Mouse (Mus musculus): Measurements from ENCODE around the gene Nsf.

GRCm38 (mm10) chr11:103883793-103884192 lies 70.1 kb downstream of the Nsf start:
- TF ChIP-seq POLR2A (IDR thresholded peaks at IDR 0.05; ENCODE audit: insufficient read depth, low read depth, low read length) (no peak), EP300 (IDR thresholded peaks at IDR 0.05; ENCODE audit: insufficient read depth, low read depth, low read length) (no peak)
